Mouse (Mus musculus) gastrocnemius, postnatal 36 days (tissue): ENCODE results near the gene Gngt2. TPM values are rescaled to one million over a fixed set of nuclear protein-coding genes. Genes with fewer than 3 reads are reported as not detected.

Experiments
- DNase-seq, 2 experiments: peaks; one replicate each; pipeline ENCODE4 v3.0.0; 2022
- intact Hi-C: fragments of 180-260 bp; cut with DNase I; formaldehyde crosslinking; loops from one replicate; pipeline ENCODE4 v1.15.1; 2025
- long read RNA-seq, 2 experiments: library from polyadenylated mRNA; stranded (forward); transcript quantifications; one replicate each; pipeline ENCODE4 v2.0.0; 2021
- total RNA-seq, 2 experiments: library from RNA; stranded (reverse); gene quantifications; 2 replicates each; pipeline ENCODE4 v1.2.3; 2021

Gngt2 gene
- total RNA-seq, result 1 to 10 TPM; 4.2 to 5.5 TPM
- long read RNA-seq, experiment 1, transcript Gngt2-207 (4 exons, 558 nt), result major isoform, 5 of 11 reads
- long read RNA-seq, experiment 1, partial matches to known transcripts, result 0 of 11 reads
- long read RNA-seq, experiment 1, other reads (novel, unspliced or antisense), result 2 of 11 reads
- long read RNA-seq, experiment 2, partial matches to known transcripts, result 0 of 2 reads
- long read RNA-seq, experiment 2, other reads (novel, unspliced or antisense), result 0 of 2 reads

GRCm38 (mm10) chr11:95837059-95837458 lies at the start of gene Gngt2:
Gene Gngt2 (plus strand): TSS chr11:95837216.
- peak; percentile 68 to 85 for DNase-seq
- intact Hi-C loops, result no loop called here

- intact Hi-C loops, result no loop called here
- DNase-seq, result no peak
These were observed 47.5 kb upstream of the Gngt2 start for GRCm38 (mm10) chr11:95789451-95789891.

- DNase-seq, result no peak
- intact Hi-C loops, result no loop called here
These were observed 45.2 kb upstream of the Gngt2 start for GRCm38 (mm10) chr11:95791787-95792186.

GRCm38 (mm10) chr11:95792950-95793509 lies 44.0 kb upstream of the Gngt2 start:
- intact Hi-C loops, result no loop called here
- DNase-seq, result no peak

- no peak for DNase-seq
These were observed 42.8 kb upstream of the Gngt2 start for GRCm38 (mm10) chr11:95794201-95794600.

GRCm38 (mm10) chr11:95795582-95795981 lies 41.4 kb upstream of the Gngt2 start:
- intact Hi-C loops, result no loop called here
- DNase-seq, result no peak

More at GRCm38 (mm10) chr11:95794201-95794600, 42.8 kb upstream of the Gngt2 start:
- intact Hi-C loops, result no loop called here

- intact Hi-C loops, result no loop called here
- DNase-seq, result no peak
These were observed 32.0 kb upstream of the Gngt2 start for GRCm38 (mm10) chr11:95805010-95805409.

GRCm38 (mm10) chr11:95805527-95805926 lies 31.5 kb upstream of the Gngt2 start:
- intact Hi-C loops, result no loop called here
- DNase-seq, result no peak

GRCm38 (mm10) chr11:95807884-95808283 lies 29.1 kb upstream of the Gngt2 start:
- no peak for DNase-seq
- intact Hi-C loops, result no loop called here

- DNase-seq, result peak in 1 of 2 experiments; percentile 50
- intact Hi-C loops, result no loop called here
These were observed 28.5 kb upstream of the Gngt2 start for GRCm38 (mm10) chr11:95808448-95809011.

- DNase-seq, result no peak
- intact Hi-C loops, result no loop called here
These were observed 27.4 kb upstream of the Gngt2 start for GRCm38 (mm10) chr11:95809603-95810002.

- DNase-seq, result no peak
These were observed 26.2 kb upstream of the Gngt2 start for GRCm38 (mm10) chr11:95810828-95811227.

GRCm38 (mm10) chr11:95811741-95812140 lies 25.3 kb upstream of the Gngt2 start:
- intact Hi-C loops, result no loop called here

More at GRCm38 (mm10) chr11:95810828-95811227, 26.2 kb upstream of the Gngt2 start:
- intact Hi-C loops, result no loop called here

GRCm38 (mm10) chr11:95812224-95812623 lies 24.8 kb upstream of the Gngt2 start:
- intact Hi-C loops, result no loop called here
- DNase-seq, result no peak

More at GRCm38 (mm10) chr11:95811741-95812140, 25.3 kb upstream of the Gngt2 start:
- no peak for DNase-seq

- DNase-seq, result no peak
- intact Hi-C loops, result no loop called here
These were observed 22.9 kb upstream of the Gngt2 start for GRCm38 (mm10) chr11:95814101-95814500.

GRCm38 (mm10) chr11:95814857-95815256 lies 22.2 kb upstream of the Gngt2 start:
- intact Hi-C loops, result no loop called here
- DNase-seq, result no peak

- no peak for DNase-seq
- intact Hi-C loops, result no loop called here
These were observed 21.6 kb upstream of the Gngt2 start for GRCm38 (mm10) chr11:95815412-95815811.

GRCm38 (mm10) chr11:95819138-95819537 lies 17.9 kb upstream of the Gngt2 start:
- intact Hi-C loops, result no loop called here
- DNase-seq, result no peak

- DNase-seq, result no peak
These were observed 15.5 kb upstream of the Gngt2 start for GRCm38 (mm10) chr11:95821511-95821910.

GRCm38 (mm10) chr11:95822437-95822836 lies 14.6 kb upstream of the Gngt2 start:
- intact Hi-C loops, result no loop called here

More at GRCm38 (mm10) chr11:95821511-95821910, 15.5 kb upstream of the Gngt2 start:
- intact Hi-C loops, result no loop called here

GRCm38 (mm10) chr11:95824071-95824876 lies 12.7 kb upstream of the Gngt2 start, which contains the start of gene Phospho1:
Gene Phospho1 (plus strand): TSS chr11:95824499.
- intact Hi-C loops, result no loop called here

More at GRCm38 (mm10) chr11:95822437-95822836, 14.6 kb upstream of the Gngt2 start:
- DNase-seq, result no peak

More at GRCm38 (mm10) chr11:95824071-95824876, 12.7 kb upstream of the Gngt2 start, which contains the start of gene Phospho1:
- DNase-seq, result peak; percentile 87 to 89
